Mouse (Mus musculus): ENCODE measurements around the gene Olfr204.
"Not testable (repeated sequence)": the region's sequence is repeated elsewhere in the genome, so short reads cannot be mapped to it uniquely, and the experiment has no call there.

Olfr204 gene

GRCm38 (mm10) chr16:59318148-59318547 lies at the start of gene Olfr204:
Gene Olfr204, minus strand, starts transcription at chr16:59318248.
- no peak for DNase-seq (ENCODE audit: extremely low spot score, low spot score)

GRCm38 (mm10) chr16:59363893-59364292 lies 45.8 kb upstream of the Olfr204 start, which contains the start of gene Olfr209:
Gene Olfr209, minus strand, starts transcription at chr16:59363993.
- DNase-seq (ENCODE audit: extremely low spot score, low spot score), result no peak

- no peak for DNase-seq (ENCODE audit: extremely low spot score, low spot score)
Observed at GRCm38 (mm10) chr16:59349146-59349545, 31.1 kb upstream of the Olfr204 start, which contains the start of gene Olfr206. Gene Olfr206, minus strand, starts transcription at chr16:59349246.

GRCm38 (mm10) chr16:59331038-59331437 lies 13.0 kb upstream of the Olfr204 start, which contains the start of gene Olfr205:
Gene Olfr205, minus strand, starts transcription at chr16:59331138.
- DNase-seq (ENCODE audit: extremely low spot score, low spot score), result no peak

GRCm38 (mm10) chr16:59323262-59323661 lies 5.2 kb upstream of the Olfr204 start:
- DNase-seq (ENCODE audit: extremely low spot score, low spot score), result not testable (repeated sequence)

GRCm38 (mm10) chr16:59298581-59298980 lies 19.5 kb downstream of the Olfr204 start, which contains the start of gene Olfr203:
Gene Olfr203, plus strand, starts transcription at chr16:59298881.
- no peak for DNase-seq (ENCODE audit: extremely low spot score, low spot score)

- not testable (repeated sequence) for DNase-seq (ENCODE audit: extremely low spot score, low spot score)
Observed at GRCm38 (mm10) chr16:59287576-59287975, 30.5 kb downstream of the Olfr204 start.

- DNase-seq (ENCODE audit: extremely low spot score, low spot score), result no peak
Observed at GRCm38 (mm10) chr16:59286693-59287092, 31.4 kb downstream of the Olfr204 start, which contains the start of gene Olfr202. Gene Olfr202, minus strand, starts transcription at chr16:59286793.

- no peak for DNase-seq (ENCODE audit: extremely low spot score, low spot score)
Observed at GRCm38 (mm10) chr16:59283476-59283875, 34.6 kb downstream of the Olfr204 start.

GRCm38 (mm10) chr16:59280542-59280941 lies 37.5 kb downstream of the Olfr204 start:
- no peak for DNase-seq (ENCODE audit: extremely low spot score, low spot score)

GRCm38 (mm10) chr16:59272532-59272931 lies 45.5 kb downstream of the Olfr204 start, which contains the start of gene Olfr201:
Gene Olfr201, minus strand, starts transcription at chr16:59272632.
- DNase-seq (ENCODE audit: extremely low spot score, low spot score), result not testable (repeated sequence)

GRCm38 (mm10) chr16:59269097-59269496 lies 49.0 kb downstream of the Olfr204 start:
- DNase-seq (ENCODE audit: extremely low spot score, low spot score), result not testable (repeated sequence)

All from neural tube, embryonic 10.5 days (tissue).